Mouse (Mus musculus): Measurements from ENCODE around the gene Kctd2.
"Not testable (repeated sequence)": the region's sequence is repeated elsewhere in the genome, so short reads cannot be mapped to it uniquely, and the experiment has no call there.

Gene Kctd2

DNA sequence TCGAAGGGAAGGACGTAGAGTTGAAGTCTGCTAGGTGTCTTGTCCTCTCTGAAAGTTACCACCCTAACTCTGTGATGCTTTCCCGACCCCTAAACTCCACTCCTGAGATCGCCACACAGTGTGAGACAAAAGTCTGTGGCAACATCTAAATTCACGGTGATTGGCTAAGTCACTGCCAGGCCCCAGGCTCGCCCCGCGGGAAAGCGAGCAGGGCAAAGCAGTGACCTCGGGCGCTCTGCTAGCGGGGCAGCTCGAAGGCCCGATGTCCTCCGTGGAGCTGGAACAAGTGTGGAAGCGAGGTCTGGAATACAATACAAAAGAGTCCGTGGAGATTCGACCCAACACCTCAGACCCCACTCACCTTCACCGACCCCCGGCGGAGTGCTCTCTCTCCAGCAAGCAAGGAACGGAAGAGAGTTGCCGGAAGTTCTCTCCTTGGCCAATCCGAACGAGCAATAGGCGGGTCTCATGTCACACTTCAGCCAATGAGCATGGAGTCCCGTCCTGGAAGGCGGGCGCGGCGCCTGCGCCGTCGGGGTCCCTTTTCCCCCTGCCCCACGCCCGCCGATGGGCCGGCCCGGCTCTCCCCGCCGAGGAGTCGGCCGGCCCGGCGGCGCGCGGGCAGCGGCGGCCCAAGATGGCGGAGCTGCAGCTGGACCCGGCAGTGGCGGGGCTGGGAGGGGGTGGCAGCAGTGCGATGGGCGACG lies at the start of gene Kctd2, which contains the start of gene Atp5h:
Gene Kctd2 (plus strand): TSS at position 598 of the 707 bp plus-strand sequence.
Gene Atp5h (minus strand): TSS at position 432 of the 707 bp plus-strand sequence.
- DNase-seq (ENCODE audit: low spot score in 2 of 2): peak; percentile 97 to 98

DNA sequence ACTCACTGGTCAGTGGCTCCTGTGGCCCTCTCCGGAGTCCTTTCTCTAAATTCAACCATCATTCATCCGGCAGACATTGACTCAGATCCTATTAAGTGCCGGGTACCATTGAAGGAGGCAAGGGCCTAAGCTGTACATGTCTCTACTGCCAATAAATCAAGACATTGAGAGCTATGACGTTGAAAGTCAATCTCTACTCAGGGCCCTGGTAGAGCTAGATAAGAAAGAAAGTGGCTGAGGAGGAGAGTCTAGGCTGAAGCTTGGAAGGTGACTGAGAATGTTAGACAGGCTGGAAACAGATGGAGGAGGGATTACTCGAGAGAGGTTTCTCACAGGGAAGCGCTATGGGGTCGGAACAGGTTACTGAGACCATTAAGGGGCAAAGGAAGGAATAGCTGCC lies 49.6 kb upstream of the Kctd2 start:
- DNase-seq (ENCODE audit: low spot score in 2 of 2): no peak

DNA sequence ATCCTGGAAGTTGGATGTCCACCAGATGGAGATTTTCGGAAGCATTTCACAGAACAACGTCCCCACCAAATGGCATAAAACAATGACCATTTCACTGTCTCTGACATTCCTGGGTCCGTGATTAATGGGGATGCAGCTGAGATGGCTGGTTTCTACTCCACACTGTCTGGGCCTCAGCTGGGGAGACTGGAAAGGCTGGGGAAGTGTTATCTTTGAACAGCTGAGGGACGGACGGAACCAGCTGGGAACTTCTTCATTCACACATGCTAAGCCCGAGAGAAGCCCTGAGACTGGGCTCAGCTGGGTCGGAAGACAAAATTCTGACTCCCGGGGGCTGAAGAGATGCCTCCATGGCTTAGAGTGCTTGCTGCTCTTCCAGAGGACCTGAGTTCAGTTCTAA lies 48.6 kb upstream of the Kctd2 start:
- DNase-seq (ENCODE audit: low spot score in 2 of 2): no peak

DNA sequence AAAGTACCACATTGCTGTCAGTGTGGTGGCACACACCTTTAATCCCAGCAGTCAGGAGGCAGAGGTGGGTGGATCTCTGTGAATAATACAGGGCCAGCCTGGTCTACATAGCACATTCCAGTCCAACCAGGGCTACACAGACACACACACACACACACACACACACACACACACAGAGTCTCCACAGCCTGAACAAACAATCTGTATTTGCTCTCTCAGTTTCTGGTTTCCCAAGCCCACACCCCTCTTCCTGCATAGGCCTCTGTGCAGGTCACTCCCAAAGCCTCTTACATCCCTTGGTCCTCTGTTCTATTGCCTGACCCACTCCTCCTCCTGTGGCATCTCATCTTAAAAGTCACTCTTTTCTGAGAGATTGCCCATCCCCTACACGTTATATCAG lies 47.9 kb upstream of the Kctd2 start:
- DNase-seq (ENCODE audit: low spot score in 2 of 2): no peak

DNA sequence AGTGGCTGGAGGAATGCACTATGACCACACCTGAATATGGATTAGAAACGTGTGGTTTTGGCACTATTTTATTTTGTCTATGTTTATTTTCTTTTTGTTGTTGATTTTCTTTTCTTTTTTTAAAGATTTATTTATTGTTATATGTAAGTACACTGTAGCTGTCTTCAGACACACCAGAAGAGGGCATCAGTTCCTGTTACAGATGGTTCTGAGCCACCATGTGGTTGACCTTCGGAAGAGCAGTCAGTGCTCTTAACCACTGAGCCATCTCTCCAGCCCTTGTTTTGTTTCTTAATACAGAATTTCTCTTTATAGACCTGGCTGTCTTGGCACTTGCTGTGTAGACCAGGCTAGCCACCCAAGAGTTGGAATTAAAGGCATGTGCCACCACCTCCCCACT lies 47.2 kb upstream of the Kctd2 start:
- no peak for DNase-seq (ENCODE audit: low spot score in 2 of 2)

DNA sequence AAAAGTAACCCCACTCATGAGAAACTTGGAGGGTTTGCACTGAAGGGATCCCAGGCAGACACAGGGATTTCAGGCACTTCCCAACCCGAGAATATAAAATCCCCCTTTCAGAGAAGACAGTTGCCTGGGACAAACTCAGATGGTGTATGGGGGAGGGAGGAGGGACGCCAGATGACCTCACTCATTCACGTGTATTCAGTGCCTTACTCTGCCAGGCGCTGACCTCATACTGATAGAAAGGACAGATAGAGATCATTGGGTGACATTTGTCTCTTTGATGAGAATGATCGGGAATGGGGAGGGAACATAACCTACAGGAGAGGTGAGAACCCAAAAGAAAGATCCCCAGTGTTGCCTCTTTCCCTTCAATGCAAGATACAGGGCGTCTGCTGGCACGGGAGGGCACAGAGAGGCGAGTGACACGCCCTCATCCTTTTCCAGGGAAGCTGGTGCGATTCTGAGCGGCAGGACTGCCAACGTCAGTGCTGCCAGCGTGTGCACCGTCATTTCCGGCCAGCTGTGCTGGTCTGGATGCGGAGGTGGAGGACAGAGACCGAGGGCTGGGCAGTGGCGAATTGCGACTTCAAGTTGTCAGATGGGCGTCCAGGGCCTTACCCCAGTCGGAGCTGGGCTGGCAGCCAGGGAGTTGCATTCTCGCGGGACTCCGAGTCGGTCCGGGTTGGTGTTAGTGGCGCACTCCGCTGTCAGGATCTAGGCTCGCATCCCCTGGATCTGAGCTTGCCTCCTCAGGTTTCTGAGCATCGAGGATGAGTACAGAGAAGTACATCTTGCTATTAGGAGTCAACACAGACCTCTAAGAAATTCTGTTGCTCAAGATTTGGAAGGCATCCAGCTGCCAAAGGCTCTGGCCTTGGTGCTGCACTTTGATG lies 45.9 kb upstream of the Kctd2 start:
- peak; percentile 85 for DNase-seq (ENCODE audit: low spot score in 2 of 2)

DNA sequence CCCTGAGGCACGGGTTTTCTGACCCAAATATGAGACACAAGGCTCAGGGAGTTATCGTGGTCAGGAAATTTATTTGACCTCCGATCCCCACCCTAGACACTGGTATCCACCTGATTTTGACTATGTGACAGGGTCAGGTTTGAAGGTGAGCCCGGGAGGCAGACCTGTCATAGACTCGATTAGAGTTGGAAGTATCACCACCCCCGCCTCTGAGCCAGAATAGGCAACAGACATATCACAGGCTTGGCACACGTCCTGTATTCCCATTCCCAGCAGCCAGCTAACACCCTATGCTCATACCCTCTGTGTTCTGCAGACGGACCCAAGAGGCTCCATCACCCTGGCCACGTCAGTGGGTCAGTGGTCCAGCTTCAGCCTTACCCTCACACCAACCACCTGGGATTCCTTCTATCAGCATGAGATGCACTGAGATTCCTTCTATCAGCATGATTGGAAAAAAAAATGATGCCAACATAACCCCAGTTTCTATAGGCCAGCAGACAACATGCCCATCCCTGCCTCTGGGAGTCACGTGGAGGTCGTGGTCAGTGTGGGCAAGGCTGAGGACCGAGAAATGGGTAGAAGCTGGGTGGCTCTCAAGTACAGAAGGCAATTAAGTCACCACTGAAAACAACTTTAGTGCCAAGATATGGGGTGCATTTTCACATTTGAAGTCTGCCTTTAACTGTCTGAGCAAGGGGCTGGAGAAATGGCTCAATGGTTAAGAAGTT lies 45.1 kb upstream of the Kctd2 start:
- DNase-seq (ENCODE audit: low spot score in 2 of 2): peak; percentile 57 to 72

DNA sequence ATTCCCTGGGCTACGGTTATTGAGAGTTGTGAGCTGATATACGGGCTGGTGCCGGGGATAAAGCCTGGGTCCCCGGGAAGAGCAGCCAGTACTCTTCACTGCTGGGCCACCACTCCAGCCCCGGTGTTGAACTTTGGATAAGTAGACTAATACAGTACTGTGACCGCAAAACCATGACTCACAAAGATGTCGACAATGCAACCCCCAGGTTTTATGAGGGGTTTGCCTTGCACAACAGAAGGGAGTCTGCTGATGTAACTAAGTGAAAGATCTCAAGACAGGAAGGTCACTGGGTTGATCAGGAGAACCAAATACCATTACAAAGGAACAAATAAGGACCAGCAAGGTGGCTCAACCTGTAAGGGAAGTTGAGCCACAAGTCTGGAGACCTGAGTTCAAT lies 43.2 kb upstream of the Kctd2 start:
- DNase-seq (ENCODE audit: low spot score in 2 of 2): no peak

DNA sequence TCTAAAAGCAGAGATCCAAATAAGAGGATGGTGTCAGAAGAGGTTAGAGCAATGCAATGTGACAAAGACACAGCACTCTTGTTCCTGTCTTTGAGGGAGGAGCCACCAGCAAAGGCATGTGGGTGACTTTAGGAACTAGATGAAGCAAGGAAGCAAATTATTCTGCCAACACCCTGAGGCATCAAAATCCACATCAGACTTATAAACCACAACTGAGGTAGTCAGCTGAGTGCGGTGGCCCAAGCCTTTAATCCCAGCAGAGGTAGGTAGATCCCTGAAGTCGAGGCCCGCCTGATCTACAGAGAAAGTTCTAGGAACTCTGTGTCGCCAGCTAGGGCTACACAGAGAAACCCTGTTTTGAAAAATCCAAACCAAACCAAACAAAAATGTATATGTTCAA lies 42.7 kb upstream of the Kctd2 start:
- no peak for DNase-seq (ENCODE audit: low spot score in 2 of 2)

DNA sequence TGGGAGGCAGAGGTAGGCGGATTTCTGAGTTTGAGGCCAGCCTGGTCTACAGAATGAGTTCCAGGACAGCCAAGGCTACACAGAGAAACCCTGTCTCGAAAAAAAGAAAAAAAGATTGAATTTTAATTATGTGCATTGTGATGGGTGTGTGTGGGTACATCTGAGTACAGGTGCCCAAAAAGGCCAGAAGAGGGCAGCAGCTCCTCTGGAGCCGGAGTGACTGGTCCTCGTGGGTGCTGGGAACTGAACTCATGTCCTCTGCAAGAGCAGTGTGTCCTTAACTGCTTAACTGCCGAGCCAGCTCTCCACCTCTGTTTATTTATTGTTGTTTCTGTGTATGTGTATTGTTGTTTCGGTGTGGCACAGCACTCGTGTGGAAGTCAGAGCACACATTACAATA lies 42.1 kb upstream of the Kctd2 start:
- DNase-seq (ENCODE audit: low spot score in 2 of 2): no peak

DNA sequence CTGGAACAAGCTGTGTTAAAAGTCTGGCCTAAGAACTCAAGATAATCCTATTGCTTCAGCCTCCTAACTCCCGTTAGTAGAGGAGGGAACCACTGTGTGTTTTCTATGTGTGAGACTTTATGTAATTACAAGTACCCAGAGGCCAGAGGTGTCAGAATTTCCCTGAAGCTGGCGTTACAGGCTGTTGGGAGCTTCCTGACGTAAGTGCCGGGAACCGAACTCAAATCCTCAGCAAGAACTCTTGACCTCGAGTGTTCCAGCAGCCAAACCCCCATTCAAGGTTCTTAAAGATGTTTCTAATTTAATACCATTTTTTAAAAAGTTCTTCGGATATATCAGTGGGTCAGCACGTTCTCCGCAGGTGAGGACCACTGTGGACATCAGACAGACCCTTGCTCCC lies 38.7 kb upstream of the Kctd2 start:
- no peak for DNase-seq (ENCODE audit: low spot score in 2 of 2)

DNA sequence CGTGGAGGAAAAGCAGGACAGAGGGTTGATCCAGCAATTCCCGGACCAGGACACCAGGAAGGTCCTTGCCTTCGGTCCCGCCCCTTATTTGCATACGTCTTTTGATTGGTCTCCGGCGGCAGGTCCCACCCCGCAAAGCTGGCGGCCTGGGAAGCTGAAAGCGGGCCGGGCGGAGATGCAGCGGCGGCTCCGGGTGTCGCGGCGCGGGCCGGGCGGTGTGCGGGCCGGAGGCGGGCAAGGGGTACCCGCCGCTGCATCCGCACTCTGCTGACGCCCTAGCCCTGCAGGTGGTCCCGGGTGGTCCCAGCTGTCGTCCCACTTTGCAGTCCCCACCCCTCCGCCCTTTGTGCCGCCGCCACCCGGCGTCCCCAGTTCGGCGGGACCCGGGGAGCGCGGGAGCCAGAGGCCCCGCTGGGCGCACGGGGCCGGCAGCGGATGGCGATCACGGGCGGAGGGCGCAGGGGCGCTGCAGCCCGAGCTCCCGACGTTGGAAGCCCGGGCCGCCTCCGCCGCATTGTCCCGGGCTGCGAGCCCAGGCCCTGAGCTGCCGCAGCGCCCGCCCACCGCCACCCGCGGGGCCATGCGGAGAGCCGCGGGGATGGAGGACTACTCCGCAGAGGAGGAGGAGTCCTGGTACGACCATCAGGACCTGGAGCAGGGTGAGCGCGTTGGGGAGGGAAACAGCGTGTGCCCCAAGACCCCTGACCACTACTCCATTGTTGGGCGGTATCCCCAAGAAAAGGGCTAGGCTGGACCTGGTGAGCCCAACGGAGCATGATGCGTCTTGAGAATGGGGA lies 38.0 kb upstream of the Kctd2 start, which contains the start of gene Cdr2l:
Gene Cdr2l (plus strand): TSS at position 174 of the 797 bp plus-strand sequence.
- DNase-seq (ENCODE audit: low spot score in 2 of 2): peak; percentile 93 to 94

DNA sequence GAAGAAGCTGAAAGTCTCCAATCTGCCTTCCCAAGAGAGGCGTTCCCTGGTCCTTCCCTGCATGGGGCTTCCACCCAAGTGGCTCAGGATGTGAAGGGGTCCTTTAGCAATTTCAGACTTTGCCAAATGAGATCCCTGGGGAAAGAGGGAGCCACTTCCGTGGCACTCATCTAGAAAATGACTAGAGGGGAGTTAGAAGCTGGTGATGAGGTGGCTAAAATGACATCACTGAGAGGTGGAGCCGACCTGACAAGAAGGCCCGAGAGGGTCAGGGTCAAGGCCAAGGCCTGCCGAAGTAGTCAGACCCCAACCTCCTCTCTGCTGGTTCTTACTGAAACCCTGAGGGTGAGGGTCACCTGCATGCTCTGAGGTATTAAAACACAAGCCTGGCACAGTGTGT lies 37.0 kb upstream of the Kctd2 start:
- DNase-seq (ENCODE audit: low spot score in 2 of 2): no peak

DNA sequence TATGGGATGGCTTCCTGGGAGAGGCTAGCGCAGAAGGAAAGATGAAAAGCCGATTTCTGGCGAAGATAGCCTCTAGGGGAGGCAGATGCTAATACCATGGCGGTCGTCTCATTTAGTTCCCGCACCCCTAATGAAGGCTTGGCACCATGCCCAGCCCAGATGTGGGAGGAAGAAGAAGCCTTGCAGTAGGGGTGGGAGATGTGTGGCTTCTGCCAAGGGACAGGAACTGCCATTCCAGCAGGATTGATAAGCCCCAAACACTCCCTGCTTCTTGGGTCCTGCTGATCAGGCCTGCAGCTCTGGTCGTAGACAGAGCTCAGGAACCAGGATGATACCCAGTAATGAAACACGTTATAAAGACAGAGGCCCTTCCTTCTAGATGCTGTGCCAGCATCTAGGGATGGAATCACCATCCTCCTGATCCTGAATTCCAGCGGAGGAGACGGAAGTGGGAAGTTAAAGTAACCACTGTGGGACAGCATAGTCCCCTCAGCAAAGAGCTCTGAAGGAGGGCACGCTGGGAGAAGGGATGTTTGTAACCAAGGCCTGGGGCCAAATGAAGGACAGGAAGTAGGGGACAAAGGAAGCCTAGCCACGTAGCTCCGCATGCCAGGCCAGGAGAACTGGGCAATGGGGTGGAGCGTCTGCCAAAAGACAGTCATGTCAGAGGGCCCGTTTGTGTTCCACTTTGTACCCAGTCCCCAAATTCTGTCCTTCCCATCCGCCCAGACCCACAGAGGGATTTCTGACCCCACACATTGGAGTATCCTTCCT lies 36.0 kb upstream of the Kctd2 start:
- peak; percentile 80 to 87 for DNase-seq (ENCODE audit: low spot score in 2 of 2)

DNA sequence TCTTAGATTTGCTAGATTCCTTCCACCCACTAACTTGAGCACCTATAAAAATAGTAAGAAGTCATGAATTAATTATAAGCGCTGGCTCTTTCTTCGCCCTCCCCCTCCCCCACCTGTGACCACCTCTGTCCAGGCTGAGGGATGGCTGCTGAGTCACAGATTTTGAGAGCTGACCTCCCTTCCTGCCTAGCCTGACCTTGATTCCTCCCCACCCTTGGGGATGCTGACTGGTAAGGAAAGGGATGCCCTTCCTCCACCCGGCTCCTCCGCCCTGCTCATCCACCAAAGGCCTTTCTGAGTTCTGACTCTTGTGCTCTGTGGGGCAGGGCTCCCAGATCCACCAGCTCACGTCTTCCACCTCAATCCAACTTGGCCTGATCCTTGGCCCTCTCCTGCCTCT lies 35.3 kb upstream of the Kctd2 start:
- DNase-seq (ENCODE audit: low spot score in 2 of 2): no peak

DNA sequence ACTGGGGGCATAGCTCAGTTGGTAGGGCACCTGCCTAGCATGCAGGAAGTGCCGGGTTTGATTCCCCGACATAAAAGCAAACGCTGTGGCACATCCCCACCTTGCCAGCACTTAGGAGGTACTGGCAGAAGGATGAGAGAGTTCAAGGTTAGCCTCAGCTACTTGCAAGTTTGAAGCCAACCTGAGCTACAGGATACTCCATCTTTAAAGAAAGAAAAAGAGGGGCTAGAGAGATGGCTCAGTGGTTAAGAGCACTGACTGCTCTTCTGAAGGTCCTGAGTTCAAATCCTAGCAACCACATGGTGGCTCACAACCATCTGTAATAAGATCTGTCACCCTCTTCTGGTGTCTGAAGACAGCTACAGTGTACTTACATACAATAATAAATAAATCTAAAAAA lies 33.1 kb upstream of the Kctd2 start:
- DNase-seq (ENCODE audit: low spot score in 2 of 2): not testable (repeated sequence)

DNA sequence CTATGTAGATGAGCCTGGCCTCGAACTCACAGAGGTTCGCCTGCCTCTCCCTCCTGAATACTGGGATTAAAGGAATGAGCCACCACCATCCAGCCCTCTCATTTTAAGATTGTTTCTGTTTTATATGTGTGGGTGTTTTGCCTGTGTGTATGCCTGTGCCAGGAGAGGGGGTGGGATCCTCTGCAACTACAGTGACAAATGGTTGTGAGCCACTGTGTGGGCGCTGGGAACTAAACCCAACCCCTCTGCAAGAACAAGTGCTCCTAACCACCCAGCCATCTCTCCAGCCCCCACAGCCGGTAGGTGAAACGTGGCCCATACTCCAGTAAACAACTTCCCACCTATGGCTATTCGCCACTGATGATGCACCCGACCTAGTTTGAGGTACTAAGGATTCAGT lies 28.6 kb upstream of the Kctd2 start:
- DNase-seq (ENCODE audit: low spot score in 2 of 2): no peak

DNA sequence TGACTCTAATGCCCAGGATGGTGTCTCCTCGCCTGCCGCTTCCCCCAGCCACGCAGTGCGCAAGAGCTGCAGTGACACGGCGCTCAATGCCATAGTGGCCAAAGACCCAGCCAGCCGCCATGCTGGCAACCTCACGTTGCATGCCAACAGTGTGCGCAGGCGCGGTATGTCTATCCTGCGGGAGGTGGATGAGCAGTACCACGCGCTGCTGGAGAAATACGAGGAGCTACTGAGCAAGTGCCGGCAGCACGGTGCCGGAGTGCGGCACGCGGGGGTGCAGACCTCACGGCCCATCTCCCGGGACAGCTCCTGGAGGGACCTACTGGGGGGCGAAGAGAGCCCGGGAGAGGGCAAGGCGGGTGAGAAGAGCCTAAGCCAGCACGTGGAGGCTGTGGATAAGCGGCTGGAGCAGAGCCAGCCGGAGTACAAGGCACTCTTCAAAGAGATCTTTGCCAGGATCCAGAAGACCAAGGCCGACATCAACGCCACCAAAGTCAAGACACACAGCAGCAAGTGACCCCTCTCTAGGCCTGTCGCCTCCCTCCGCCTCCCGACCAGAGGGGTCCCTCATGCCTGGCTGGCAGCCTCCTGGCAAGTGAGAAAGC lies 26.1 kb upstream of the Kctd2 start:
- DNase-seq (ENCODE audit: low spot score in 2 of 2): no peak

DNA sequence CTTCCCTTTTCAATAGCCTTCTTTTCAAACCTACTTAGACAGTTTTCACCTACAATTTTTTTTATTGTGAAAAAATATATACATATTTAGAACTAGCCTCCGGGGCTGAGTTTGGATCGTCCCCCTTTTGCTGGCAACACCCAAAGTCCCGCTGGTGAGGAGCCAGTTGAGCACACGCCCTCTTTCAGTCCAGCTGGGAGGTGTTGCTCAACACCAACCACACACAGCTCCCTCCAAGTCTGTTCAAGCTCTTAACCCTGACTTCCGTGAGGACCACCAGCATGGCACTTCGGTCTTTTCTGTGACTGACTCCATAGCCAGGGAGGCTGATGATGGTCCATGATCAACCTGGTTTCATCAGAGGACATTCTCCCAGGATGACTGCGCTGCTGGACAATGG lies 21.8 kb upstream of the Kctd2 start:
- no peak for DNase-seq (ENCODE audit: low spot score in 2 of 2)

DNA sequence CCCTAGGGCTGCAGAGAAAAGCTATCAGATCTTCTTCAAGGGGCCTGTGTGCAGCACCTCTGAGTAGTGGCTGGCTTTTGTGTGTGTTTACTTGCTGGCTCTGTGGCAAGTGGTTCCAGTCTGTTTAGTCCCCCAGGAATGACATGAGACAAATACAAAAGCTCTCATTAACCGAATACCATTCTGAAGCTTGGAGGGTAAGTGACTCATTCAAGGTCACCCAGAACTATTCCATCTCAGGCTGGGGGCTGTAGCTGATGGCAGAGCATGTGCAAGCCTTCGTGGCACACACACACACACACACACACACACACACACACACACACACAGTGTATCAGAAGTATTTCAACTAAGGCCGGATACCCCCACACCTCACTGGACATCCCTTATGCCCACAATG lies 19.8 kb upstream of the Kctd2 start:
- DNase-seq (ENCODE audit: low spot score in 2 of 2): no peak
